Mouse (Mus musculus) cerebellum, postnatal 4 days (tissue): ENCODE data around the gene Efhd1.

Experiments used
- DNase-seq, 2 experiments: peaks; one replicate each; pipeline ENCODE4 v3.0.0; 2022; ENCODE audit warnings: low spot score in 2 of 2, mixed read lengths in 1 of 2

The Efhd1 gene

DNA sequence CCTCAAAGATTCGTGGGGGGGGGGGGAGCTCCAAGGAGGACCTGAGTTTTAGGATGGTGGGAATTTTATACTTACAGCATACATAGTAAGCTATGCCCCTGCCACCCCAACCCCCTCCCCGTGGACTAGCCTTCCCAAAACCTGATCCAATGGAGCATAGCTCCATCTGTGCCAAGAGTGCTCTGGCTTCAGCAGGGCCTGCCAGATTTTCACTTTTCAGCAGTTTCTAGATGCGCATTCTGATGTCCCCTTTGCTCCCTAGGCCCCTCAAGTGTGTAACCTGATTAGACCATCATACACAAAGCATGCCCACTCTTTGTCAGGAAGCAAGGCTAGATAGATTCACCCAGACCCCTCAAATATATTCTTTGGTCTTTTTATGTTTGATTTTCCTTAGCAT, 6.0 kb downstream of the Efhd1 start:
- no peak for DNase-seq

DNA sequence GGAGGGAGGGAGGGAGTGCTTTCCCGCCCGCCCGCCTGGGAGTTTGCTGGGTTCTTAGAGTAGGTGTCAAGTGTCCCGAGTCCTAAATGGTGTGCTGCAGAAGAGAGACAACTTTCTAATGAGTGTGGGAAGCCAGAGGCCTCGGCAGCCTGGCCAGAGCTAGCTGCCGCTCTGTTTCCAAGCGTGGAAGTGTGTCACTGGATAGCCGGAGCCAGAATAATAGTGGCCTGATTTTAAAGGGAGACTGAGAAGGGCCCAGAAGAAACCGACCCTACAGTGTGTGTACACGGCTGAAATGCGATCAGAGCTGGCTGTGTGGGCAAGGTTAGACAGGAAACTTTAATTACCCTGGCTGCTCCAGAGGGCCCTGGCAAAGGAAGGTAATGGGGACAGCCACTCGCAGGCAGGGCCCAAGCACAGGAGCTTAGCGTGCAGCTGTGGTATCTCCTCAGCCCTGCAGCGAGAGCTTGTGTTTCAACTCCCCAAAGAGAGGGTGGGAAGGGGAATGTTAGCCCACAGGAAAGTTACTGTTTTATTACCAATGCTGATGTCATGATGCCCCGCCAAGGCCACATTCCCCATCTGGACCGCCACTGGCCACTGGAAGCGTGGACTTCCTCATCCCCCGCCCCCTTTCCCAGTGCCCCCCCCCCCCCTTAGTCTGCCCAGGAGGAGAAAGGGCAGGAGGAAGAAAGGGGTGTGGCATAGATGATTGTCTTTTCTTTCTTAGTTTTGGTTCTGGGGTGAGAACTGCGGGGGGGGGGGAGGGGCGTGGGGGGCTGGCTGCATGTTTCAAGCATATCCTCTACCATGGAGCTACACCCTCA, 6.7 kb downstream of the Efhd1 start:
- no peak for DNase-seq

DNA sequence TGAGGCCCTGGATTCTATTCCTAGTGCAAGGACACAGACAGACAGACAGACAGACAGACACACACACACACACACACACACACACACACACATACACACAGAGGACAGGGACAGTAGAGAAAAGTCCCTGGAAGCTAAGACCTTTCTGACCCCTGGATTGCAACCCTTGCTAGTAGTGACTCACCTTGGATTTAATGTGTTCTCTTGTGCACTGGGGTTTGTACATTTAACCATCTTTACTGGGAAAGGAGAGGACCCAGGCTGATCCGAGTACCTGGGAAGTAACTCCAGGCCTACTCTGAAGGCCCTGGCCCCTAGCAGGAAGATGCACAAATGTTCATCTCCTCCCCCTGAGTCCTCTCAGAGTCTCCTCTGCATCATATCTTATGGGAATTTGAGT, 7.4 kb downstream of the Efhd1 start:
- DNase-seq = no peak

DNA sequence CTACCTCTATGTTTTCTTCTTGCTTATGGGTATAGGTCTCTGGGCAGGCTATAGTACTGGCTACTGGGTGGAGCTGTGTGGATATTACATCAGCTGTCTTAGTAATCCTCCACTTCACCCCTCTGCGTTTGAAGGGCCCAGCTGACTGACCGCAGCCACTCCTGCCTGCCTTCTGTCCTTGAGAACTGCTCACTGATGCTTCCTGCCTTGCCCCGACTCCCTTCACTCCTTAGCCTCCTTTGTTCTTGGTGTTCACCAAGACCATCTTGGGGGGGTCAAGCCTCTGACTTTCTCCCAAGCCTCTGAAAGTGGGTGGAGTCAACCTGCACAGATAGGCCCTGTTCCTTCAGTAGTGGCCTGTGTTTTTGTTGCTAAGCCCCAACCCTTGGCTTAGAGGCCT, 8.3 kb downstream of the Efhd1 start:
- no peak for DNase-seq

DNA sequence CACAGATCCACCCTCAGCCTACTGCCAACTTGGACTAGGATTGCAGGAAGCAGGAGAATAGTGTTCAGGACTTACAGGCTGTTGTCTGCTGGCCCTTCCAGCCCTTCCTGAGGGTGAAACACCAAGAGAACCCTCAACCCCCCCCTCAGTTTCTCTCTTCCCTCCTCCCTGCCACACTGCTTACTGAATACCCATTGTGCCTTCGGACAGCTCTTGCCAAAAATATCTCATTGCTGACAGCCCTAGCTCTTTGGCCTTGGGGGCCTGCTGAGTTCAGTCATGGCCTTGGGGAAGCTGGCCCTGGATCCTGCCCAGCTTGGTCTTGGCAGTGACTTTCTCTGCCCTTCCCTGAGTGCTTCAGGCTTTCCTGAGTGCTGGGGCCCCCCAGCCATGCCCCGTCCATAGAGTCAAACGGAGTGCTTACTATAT, 9.4 kb downstream of the Efhd1 start:
- peak in 1 of 2 experiments; percentile 56 for DNase-seq

DNA sequence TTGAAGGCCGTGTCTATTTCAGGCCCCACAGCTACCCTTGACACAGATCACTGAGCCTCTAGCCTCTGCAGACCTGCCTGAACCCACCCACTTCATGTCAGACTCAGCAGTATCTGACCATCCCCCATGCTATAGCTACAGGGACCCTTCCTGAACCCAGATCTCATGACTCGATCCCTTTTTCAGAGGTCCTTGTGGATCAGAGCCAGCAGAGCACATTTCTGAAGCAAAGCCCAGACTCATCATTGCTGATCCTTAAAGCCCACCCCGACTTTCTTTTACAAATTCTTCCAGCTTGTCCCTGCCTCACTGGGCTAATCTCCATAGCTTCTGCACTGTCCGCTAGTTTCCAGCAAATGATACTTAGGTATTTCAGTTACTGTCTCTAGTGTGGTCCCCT, 10.0 kb downstream of the Efhd1 start:
- peak in 1 of 2 experiments; percentile 15 for DNase-seq

DNA sequence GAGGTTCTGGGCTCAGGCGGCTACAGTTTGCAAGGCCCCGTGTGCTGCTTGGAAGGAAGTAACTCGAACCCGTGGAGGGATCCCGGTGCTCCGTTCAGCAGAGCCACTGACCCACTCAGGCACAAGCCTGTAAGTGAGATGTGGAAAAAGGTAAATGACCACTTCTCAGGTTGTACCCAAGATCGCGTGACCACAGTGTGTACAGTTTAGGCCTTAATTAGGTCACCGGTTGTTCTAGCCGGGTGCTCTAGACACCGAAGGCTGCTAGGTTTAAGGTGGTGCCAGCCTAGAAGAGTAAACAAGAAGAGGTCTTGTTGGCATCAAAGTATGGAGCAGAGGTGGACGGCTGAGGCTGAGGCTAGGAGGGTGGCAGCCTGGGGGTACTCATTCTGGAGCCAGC, 11.0 kb downstream of the Efhd1 start:
- DNase-seq = no peak

DNA sequence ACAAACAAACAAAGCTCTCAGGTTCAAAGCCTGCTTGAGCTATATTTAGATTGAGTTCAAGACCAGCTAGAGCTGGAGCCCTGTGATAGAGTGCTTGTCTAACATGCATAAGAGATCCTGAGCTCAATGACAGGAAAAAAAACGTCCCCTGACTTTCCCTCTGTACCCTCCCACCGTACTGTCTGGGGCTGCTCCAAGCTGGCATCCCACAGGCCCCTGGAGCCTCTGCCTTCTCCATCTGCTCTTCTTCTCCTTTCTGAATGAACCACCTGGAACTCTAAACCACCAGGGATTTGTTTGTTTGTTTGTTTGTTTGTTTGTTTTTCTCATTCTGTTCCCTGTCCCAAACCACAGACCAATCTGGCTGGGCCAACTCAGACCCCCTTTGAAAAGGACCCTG, 11.9 kb downstream of the Efhd1 start:
- no peak for DNase-seq

DNA sequence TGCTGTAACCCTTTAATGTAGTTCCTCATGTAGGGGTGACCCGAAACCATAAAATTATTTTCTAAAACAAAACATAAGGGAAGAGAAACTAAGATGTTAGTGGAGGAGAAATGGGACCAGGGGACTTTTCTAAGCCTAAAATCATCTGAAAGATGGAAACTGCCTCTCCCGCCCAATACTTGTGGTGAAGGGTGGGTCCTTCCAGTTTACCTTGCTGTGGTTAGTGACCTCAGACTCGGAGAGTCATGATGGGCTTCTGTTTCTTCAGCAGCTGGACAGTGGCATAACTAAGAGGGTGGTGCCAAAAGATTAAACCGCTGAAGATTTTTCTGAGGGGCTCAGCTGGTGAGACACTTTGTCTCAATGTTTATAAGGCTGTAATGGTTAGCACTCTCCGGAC, 16.1 kb downstream of the Efhd1 start:
- DNase-seq = no peak

DNA sequence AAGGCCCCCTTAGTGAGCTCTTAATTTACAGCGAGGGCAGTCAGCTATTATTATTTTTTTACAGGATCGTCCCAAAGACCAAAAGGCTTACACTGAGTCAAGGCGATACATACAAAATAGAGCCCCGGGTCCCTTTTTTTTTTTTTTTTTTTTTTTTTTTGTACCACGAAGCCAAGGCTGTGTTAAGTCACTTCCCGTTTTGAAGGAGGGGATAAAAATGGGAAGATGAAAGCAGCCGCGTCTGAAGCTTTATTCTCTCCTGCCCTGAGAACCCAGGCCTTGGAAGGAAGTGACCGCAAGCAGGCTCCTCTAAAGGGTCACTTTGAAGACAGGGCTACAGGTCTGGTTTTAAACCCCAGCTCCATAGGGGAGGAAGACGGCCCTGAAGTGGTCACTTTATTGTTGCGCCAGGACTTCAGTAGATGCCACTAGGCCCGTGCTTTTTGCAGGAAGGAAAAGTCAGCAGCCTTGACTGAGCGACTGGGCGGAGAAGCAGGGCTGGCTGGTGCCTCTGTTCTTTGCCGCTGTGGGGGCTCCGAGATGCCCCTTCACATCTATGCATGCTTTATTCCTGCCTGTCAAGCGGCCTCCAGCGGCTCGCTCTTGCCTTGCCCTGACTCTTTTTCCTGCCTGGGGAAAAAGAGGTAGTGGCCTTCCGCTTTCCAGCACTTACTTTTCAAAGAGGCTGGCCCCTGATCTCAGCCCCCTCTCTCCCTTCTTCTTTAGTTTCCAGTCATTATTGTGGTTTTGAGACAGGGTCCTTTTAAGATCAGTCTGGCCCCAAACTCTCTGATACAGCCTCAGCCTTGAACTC, 17.6 kb downstream of the Efhd1 start:
- DNase-seq = no peak

DNA sequence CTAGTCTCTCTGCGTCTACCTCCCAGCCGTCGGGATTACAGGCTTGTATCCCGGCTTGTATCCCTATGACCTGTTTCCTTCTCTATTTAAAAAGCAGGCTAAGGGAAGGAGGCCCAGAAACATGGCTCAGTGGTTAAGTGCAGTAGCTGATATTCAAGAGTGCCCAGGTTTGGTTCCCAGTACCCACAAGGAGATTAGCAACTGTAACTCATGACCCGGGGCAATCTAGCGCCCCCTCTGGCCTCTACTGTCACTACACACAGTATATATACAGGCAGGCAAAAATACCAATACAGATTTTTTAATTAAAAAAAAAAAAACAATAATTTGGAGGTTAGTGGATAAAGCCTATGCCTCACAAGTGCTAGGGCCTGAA, 18.2 kb downstream of the Efhd1 start:
- DNase-seq = no peak

DNA sequence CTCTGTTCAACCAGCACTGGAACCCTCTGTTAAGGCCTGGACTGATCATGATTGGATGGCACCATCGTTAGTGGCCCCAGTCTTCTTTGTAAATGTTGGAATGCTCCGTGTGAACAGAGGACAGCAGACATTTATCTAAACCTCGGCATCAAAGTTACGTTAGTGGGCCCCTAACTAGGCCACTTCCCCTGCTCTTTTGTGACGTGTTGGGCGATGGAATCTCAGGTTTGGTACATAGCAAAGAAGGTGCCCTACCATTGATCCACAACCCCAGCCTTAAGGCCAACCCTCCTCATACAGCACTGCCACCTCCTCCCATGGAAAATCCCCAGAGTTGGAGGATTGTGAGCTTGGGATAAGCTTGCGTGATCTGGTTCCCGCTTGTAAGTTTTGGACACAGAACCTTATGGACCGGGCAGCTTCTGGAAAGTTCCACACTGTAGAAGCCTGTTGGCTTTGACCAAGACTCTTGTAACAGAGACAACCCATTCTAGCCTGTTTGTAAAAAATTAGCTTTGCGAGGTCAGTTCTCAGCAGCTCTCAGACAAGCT, 19.3 kb downstream of the Efhd1 start:
- no peak for DNase-seq

DNA sequence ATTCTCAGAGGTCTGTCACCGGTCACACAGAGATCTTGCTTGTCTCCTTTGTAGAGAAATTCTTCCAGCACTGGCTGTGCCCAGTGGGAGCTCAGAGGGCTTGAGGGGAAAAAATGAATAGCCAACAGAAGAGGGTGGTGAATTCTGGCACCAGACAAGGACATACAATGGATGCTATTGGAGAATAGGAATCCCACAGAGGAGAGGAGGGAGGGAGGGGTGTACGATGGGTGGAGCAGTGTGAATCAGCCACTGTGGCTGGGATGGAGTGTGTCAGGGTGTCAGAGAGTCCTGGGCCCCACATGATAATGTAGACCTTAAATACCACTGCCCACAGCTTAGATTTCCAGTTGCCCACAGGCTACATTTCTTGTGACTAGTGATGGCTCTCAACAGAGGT, 22.9 kb downstream of the Efhd1 start:
- no peak for DNase-seq

DNA sequence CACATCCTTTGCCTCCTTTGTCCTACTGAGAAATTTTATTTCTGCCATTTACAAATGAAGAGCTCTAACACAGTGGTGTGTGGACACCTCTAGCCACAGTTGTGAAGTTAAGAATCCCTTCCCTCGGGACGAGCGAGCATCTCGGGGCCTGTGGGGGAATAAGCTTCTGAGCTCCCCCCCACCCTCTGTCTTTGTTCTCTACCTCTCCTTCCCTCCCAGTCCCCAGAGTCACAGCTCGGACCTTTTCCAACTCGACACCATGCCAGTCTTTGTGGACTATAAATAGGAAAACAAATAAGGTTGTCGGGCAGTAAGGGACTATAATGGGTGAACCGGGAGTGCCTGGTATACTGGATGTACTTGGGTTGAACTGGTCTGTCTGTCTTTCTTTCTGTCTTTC, 27.3 kb downstream of the Efhd1 start:
- DNase-seq = no peak

DNA sequence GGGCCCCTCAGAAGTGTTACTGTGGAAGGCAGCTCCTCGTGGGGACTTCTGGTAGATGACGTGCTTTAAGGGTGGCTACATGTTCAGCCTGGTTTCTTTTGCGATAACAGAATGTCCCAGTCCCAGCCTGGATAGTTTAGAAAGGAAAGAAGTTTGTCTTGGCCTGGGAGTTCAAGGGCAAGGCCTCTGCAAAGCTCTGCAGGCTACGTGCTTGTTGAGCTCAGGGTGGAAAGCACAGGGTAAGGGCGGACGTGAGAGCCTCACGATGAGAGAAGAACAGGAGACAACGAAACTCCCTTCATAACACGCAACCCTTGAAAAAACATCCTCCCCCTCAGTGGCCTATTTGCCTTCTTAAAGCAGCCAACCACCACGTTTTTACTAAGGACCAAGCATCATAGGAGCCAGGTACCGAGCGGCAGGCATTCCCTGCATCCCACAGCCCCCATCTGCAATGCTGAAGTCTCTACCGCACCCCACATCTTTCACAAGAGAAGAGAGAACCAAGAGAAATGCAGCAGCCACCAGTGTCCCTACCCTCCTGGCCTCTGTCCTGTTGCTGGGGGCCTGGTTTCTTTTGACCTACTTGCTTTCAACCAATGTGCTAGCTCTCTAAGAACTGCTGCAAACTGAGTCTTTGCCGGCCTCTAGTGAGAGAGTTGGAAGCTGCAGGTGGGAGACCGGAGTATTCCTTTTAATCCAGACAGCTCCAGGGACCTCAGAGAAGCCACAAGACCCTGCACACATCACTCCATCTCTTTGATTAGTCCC, 28.4 kb downstream of the Efhd1 start:
- peak in 1 of 2 experiments; percentile 40 for DNase-seq

DNA sequence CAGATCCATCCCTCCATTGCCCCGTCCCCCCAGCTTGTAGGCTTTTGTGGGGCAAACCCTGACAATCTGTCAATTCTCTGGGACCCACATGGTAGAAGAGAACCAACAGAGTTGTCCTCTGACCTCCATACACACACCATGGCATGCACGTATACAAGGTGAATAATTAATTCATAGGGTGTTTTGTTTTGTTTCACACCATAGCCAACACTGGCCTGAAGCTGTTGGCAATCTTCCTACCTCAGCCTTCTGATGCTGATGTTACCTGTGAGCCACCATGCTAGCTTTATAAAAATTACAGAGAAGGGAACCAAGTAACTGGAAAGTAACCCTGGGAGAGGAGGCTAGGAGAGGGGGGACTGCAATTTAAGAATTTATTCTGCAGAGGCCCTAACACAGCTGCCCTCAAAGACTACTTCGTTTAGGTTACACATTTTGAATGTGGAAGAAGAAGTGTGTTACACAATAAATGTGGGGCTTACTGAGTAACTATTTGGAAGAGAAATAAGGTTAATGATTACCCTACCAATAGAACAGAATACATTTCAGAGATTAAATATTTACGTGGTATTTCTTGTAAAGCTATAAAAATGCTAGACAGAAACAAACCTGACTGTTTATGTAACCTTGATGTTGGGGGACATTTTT, 30.0 kb downstream of the Efhd1 start:
- no peak for DNase-seq

DNA sequence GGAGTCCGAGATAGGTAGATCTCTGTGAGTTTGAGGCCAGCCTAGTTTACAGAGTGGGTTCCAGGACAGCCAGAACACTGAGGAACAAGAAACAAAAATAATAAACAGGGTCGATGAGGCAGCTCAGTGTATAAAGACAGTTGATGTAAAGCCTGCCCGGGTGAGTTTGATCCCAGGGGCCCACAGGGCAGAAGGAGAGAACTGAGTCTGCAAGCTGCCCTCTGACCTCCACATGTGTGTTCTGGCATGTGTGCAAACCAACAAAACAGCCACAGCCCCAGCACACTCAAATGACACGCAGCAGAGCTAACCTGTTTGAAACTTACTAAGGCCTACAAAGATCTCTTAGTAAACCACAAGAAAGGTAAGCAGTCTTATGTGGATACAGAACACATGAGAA, 30.8 kb downstream of the Efhd1 start:
- no peak for DNase-seq

DNA sequence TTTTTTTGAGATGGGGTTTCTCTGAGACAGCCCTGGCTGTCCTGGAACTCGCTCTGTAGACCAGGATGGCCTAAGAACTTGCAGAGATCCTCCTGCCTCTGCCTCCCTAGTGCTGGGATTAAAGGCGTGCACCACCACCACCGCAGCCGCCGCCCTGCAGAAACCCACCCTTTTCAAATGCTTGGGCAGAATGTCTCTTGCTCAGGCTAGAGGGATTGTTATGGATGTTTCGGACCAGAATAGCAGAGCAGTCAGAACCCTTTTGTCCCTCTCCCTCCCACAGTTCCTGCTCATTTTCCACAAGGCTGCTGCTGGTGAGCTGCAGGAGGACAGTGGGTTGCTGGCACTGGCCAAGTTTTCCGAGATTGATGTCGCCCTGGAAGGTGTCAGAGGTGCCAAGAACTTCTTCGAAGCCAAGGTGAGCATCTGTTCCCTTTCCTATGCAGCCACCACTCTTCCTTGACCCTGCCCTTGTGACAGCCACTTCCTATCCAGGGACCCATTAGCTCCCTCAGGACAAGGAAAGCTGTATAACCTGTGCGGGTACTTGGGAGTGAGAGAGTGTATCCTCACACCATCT, 33.3 kb downstream of the Efhd1 start:
- no peak for DNase-seq

DNA sequence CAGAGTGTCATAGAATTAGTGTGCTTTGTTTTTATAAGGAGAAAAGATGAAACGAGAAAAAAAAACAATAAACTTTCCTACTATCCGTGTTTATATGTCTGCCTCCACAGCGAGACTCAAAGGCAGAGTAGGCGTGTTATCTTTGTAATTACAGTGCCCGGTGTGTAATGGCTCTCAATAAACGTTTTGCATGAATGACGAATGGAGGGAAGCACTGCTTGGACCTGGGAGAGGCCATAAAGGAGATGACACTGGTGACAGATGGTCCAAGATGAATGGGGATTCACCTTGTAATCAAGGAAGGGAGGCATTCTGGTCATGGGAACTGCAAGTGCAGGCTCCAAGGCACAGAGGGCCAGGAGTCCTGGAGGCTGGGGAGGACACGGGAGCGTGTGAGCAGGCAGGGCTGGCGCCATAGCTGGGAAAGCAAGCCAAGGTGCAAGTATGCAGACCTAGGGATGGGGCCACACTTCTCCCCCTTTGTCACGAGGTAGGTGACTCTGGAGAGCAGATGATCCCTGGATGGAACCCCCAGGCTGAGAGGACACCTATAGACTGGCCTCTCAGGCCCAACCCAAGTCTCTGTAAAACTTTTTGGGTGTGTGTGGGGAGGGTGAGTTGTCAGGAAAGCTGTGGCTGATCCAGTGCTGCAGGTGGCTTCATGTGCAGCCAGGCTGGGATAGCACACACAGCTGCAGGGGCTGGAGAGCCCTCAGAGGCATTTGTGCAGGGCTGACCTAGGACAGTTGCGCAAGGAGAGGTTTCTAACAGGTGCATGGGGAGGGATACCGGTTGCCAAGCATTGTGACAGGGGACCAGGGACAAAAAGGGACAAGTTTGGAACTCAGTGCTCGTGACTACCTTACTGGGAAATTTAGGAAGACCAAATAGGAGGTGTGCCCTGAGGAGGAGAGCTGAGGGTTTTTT, 36.5 kb downstream of the Efhd1 start:
- DNase-seq = no peak

DNA sequence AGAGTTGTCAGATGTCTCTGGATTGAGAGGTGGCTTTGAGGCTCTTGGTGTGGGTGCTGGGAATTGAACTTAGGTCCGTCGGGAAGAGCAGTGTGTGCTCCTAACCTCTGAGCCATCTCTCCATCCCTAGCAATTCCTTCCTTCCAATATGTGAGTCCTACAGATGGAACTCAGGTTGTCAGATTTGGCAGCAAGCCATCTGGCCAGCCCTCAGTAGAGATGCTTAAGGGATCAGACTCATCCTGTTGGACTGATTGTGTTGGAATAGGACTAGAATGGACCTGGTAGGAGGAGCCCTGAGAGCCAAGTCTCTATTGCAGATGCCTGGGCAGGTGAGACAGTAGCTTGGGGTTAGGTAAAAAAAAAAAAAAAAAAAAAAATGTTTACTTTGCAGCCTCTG, 37.8 kb downstream of the Efhd1 start:
- peak in 1 of 2 experiments; percentile 42 for DNase-seq
